Mouse (Mus musculus) myocyte (in vitro differentiated cells): ENCODE measurements around the gene Hnrnpr.

Source experiments
- E2F4 ChIP-seq: IDR thresholded peaks from one replicate; pipeline ENCODE4 v1.6.1; 2011; ENCODE audit warnings: mild to moderate bottlenecking, control low read depth, moderate library complexity; ENCODE audit not compliant: insufficient read depth
- MYOG ChIP-seq, 3 experiments: IDR thresholded peaks; one replicate each; pipeline ENCODE4 v1.6.1; 2011; ENCODE audit warnings: control low read depth in 2 of 3, low read depth in 2 of 3, mild to moderate bottlenecking in 2 of 3; ENCODE audit not compliant: insufficient read length in 2 of 3, control insufficient read depth in 1 of 3, insufficient read depth in 1 of 3
- POLR2A ChIP-seq: IDR thresholded peaks from one replicate; pipeline ENCODE4 v1.6.1; 2011; ENCODE audit warnings: low read depth, mild to moderate bottlenecking, control low read depth, moderate library complexity; ENCODE audit not compliant: insufficient read length
- USF1 ChIP-seq: IDR thresholded peaks from one replicate; pipeline ENCODE4 v1.6.1; 2011; ENCODE audit warnings: low read depth, mild to moderate bottlenecking, control low read depth, moderate library complexity

DNA sequence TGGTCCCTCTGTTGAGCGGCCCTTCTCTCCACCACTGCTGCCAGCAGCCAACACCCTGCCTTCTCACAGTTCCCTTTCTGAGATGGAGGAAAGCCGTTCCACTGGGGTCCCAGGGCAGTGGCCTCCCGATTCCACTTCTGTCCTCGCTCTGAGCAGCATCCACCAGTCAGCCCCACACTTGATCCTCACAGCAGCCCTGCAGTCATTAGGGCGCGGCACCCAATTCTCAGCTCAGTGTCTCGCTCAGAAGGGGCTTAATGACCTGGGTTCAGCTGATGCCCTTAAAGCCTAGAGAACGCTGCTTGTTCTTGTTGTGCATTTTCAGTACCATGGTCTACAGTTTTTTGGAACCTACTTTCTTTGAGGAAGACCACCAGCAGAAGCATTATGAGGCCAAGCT is 29.6 kb upstream of the Hnrnpr start:
- TF ChIP-seq POLR2A (no peak), E2F4 (no peak), MYOG (IDR thresholded peaks at IDR 0.05; ENCODE audit: control insufficient read depth in 1 of 3, insufficient read depth in 1 of 3, insufficient read length in 2 of 3, low read depth in 2 of 3) (no peak), USF1 (no peak)
